Mouse (Mus musculus) midbrain, embryonic 11.5 days (tissue): ENCODE measurements around the gene Wdfy2. TPM values are rescaled to one million over a fixed set of nuclear protein-coding genes. Genes with fewer than 3 reads are reported as not detected.
"Not testable (repeated sequence)": the region's sequence is repeated elsewhere in the genome, so short reads cannot be mapped to it uniquely, and the experiment has no call there.

Experiments used
- ATAC-seq: fragments of 200-750 bp; cut with Nextera tagmentation; 2 replicates; pipeline ENCODE4 v1.8.0; 2017; ENCODE audit warnings: moderate TSS enrichment, moderate library complexity; ENCODE audit not compliant: low FRiP score
- DNase-seq: peaks from one replicate; pipeline ENCODE4 v3.0.0; 2015; ENCODE audit warnings: low spot score; ENCODE audit errors: missing footprints
- H3K27ac ChIP-seq: fragments of 300-500 bp; sonication (generic); 2 replicates; pipeline ENCODE4 v1.5.1; 2014; ENCODE audit warnings: low read depth, low read length
- H3K27me3 ChIP-seq: fragments of 300-500 bp; sonication (generic); 2 replicates; pipeline ENCODE4 v1.6.1; 2014; ENCODE audit warnings: mild to moderate bottlenecking, low read length, moderate library complexity, mixed read lengths; ENCODE audit not compliant: control insufficient read depth, insufficient read depth
- H3K36me3 ChIP-seq: fragments of 300-500 bp; sonication (generic); 2 replicates; pipeline ENCODE4 v1.6.1; 2014; ENCODE audit warnings: mild to moderate bottlenecking, low read length, moderate library complexity, mixed read lengths; ENCODE audit not compliant: control insufficient read depth, insufficient read depth
- H3K4me1 ChIP-seq: fragments of 300-500 bp; sonication (generic); 2 replicates; pipeline ENCODE4 v1.6.1; 2014; ENCODE audit warnings: low read length; ENCODE audit not compliant: control insufficient read depth, insufficient read depth
- H3K4me2 ChIP-seq: fragments of 300-500 bp; sonication (generic); 2 replicates; pipeline ENCODE4 v1.6.1; 2014; ENCODE audit warnings: mild to moderate bottlenecking, moderate library complexity
- H3K4me3 ChIP-seq: fragments of 300-500 bp; sonication (generic); 2 replicates; pipeline ENCODE4 v1.5.1; 2014; ENCODE audit warnings: low read depth, low read length
- H3K9ac ChIP-seq: fragments of 300-500 bp; sonication (generic); 2 replicates; pipeline ENCODE4 v1.6.1; 2014; ENCODE audit warnings: low read length
- H3K9me3 ChIP-seq: fragments of 300-500 bp; sonication (generic); 2 replicates; pipeline ENCODE4 v1.6.1; 2016; ENCODE audit warnings: low read length; ENCODE audit not compliant: control insufficient read depth
- WGBS: fragments of 180-500 bp; shearing (Covaris S2); extraction: QIAGEN DNeasy Blood & Tissue Kit; methylation state at CpG from one replicate; pipeline ENCODE4 v1.1.7; 2014; 5-methylcytosine and 5-hydroxymethylcytosine counted together
- polyA plus RNA-seq: library from polyadenylated mRNA; unstranded; fragments of >200 nt; fragmentation: Nextera tagmentation; extraction: Ambion mirVana; gene quantifications from 2 replicates; pipeline ENCODE4 v1.2.1, GENCODE M21; 2014

Gene Wdfy2
- polyA plus RNA-seq, 1 experiment from 2014 or later, result 15.9 TPM

DNA sequence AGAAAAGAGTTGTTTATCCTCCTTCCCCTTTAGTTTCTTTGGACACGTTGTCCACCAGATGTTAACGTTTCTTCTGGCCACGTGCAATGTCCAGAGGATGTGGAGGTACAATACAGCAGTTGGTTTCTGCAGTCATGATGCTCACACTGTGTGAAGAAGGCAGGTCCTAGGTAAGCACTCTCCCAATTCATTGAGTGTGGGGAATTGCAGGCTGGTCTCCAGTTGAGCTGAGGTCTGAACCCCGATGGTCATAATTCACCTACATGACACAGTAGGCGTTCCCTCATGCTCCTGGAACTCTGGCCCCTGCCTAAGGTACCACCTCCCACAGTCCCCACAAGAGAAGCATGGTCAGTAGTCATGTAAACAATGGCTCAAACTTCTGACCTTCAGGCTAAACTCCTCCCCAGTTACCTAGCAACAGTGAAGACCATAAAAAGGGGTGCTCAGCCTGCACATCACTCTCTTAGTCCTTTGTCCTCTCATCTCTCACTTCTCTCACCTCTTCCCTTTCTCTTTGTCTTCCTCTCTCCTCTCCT, 56.2 kb downstream of the Wdfy2 start:
- H3K4me1 ChIP-seq, H3K9me3 ChIP-seq, H3K9ac ChIP-seq, H3K27me3 ChIP-seq, H3K4me3 ChIP-seq, H3K27ac ChIP-seq, H3K36me3 ChIP-seq, ATAC-seq, H3K4me2 ChIP-seq: not testable (repeated sequence)
- peak; percentile 33 for DNase-seq
- WGBS, result 93% methylated on average over 5 of the region's 5 CpGs

DNA sequence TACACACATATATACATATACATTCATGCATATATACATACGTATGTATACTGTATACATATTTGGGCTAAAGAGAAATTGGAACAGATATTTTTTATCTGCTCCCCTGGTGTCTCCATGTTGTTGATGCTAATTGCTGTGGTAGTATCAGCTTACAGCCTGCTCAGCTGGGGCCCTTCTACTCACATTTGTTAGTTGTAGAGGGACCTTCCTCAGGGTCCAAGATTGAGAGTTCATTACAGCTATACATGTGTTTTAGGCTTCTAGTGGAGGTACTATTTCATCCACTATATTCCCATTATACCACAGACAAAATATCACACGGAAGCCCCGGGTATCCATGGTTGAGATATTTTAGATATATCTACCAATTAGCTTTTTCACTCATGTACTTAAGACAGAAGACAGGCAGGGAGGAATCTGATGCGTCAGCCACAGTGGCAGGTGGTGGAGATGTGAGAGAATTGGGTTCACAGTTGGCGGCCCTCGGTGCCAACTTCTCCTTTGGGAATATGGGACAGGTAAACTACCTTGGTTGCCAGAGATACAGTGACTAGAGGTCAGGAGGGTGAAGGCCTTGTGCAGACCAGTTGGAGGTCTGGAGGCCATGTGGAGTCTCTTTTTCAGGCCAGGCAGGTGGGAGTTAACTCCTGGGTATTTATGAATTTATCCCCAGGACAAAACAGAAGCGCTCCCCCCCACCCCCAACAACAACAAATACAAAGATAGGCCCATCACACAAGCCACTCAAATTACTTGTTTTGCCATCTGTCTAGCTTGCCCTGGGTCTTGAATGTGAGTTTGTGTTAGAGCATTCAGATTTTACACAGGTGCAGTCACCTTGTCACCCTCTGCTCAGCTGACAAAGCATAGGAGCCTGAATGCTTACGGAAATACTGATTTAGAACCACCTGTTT, 57.7 kb downstream of the Wdfy2 start:
- H3K4me3 ChIP-seq, result no peak overlapping the region
- H3K36me3 ChIP-seq, result no peaks in the 10 kb centered on the region
- H3K27me3 ChIP-seq, result no peaks in the 10 kb centered on the region
- no peak overlapping the region for H3K9ac ChIP-seq
- DNase-seq, result peak; percentile 12
- H3K4me2 ChIP-seq, result no peak overlapping the region
- ATAC-seq, result no peak
- WGBS, result 90% methylated on average over 8 of the region's 8 CpGs
- H3K27ac ChIP-seq, result no peak overlapping the region
- H3K4me1 ChIP-seq, result no peaks in the 10 kb centered on the region
- H3K9me3 ChIP-seq, result no peaks in the 10 kb centered on the region

DNA sequence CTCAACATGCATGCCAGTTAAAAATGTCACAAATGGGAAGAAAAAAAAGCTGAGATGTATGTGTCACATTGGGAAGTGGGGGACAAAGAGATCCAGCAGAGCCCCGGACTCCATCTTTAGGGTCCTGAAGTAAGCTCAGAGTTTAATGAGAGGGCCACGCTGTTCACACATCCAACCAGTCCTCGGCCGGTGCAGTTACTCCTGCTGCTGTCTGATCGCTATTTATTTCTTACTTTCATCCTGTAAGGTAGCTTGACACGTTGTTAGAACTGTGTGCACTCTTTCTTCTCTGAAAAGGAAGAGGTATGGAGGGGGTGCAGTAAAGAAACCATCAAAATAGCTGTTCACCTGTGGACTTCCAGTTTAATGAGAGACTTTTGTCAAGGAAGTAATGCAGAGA, 60.6 kb downstream of the Wdfy2 start:
- no peak overlapping the region for H3K4me3 ChIP-seq
- H3K9me3 ChIP-seq, result no peaks in the 10 kb centered on the region
- no peak for ATAC-seq
- WGBS, result 85% methylated on average over 6 of the region's 6 CpGs
- no peak overlapping the region for H3K27ac ChIP-seq
- no peak for DNase-seq
- H3K27me3 ChIP-seq, result no peaks in the 10 kb centered on the region
- H3K4me2 ChIP-seq, result no peak overlapping the region
- H3K36me3 ChIP-seq, result no peaks in the 10 kb centered on the region
- no peaks in the 10 kb centered on the region for H3K4me1 ChIP-seq
- no peak overlapping the region for H3K9ac ChIP-seq

DNA sequence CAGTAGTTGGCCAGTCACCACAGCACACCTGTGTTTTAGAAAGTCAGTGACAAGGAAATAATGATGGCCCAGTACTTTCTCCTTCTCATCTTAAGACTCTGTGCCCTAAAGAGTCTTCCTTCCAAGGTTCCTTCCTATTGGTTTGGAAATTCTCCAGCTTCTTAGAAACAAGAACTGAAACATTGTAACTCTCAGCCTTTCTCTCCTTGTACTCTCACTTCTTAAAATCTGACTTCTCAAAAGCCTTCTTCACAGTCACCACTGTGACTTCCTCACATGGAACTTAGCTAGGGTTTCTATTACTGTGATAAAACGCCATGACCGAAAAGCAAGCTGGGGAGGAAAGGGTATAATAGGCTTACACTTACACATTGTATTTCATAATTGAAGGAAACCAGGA, 70.4 kb downstream of the Wdfy2 start:
- Histone ChIP-seq H3K9ac (no peak overlapping the region), H3K27ac (no peak overlapping the region), H3K4me2 (no peak overlapping the region), H3K4me3 (no peak overlapping the region), H3K9me3 (no peaks in the 10 kb centered on the region), H3K36me3 (no peaks in the 10 kb centered on the region), H3K4me1 (no peaks in the 10 kb centered on the region), H3K27me3 (no peaks in the 10 kb centered on the region)
- 95% methylated on average over 2 of the region's 2 CpGs for WGBS
- DNase-seq (no peak), ATAC-seq (no peak)

DNA sequence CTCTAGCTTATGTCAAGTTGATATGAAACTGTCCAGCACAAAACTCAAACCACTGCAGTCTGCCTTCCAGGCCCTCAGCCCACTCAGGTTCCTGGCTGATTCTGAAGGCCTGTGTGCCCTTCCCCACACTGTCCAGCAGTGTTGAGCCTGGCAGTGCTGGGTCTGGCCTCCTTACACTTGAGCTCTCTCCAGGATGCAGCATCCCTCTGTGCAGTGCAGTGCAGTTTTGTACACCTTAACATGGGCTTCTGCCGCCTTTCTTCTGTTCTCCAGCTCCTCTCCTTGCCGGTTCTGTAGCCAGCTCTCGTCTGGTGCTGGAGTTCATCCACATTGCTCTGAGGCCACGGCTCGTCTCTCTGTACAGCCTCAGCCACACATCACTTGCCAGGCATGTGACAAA, 71.1 kb downstream of the Wdfy2 start:
- no peak overlapping the region for H3K27ac ChIP-seq
- no peaks in the 10 kb centered on the region for H3K9me3 ChIP-seq
- no peaks in the 10 kb centered on the region for H3K27me3 ChIP-seq
- DNase-seq (no peak), ATAC-seq (no peak)
- H3K4me2 ChIP-seq, result no peak overlapping the region
- H3K4me1 ChIP-seq, result no peaks in the 10 kb centered on the region
- H3K36me3 ChIP-seq, result no peaks in the 10 kb centered on the region
- 91% methylated on average over 5 of the region's 5 CpGs for WGBS
- no peak overlapping the region for H3K4me3 ChIP-seq
- H3K9ac ChIP-seq, result no peak overlapping the region

DNA sequence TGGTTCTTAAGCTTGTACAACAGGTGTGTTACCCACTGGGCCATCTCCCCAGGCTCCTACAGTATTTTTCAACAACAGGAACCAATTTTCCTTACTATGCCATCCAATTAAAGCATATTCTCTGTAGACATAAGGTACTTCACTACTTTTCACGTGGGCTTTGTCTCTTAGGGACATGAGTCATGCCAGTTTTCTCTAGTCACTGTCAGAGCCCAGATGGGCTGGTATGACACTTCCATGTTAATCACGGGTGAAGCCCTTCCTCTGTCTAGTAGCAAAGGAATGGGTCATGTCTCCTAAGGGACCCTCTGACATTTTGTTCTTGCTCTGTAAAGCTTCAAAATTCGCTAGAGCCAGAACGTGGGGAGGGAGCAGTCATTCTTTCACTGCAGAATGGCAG, 73.4 kb downstream of the Wdfy2 start:
- no peak for DNase-seq
- Histone ChIP-seq H3K4me2 (no peak overlapping the region), H3K4me1 (no peaks in the 10 kb centered on the region), H3K36me3 (no peaks in the 10 kb centered on the region), H3K9ac (no peak overlapping the region), H3K27ac (no peak overlapping the region), H3K9me3 (no peaks in the 10 kb centered on the region), H3K27me3 (no peaks in the 10 kb centered on the region), H3K4me3 (no peak overlapping the region)
- WGBS, result 81% methylated on average over 4 of the region's 4 CpGs
- no peak for ATAC-seq

DNA sequence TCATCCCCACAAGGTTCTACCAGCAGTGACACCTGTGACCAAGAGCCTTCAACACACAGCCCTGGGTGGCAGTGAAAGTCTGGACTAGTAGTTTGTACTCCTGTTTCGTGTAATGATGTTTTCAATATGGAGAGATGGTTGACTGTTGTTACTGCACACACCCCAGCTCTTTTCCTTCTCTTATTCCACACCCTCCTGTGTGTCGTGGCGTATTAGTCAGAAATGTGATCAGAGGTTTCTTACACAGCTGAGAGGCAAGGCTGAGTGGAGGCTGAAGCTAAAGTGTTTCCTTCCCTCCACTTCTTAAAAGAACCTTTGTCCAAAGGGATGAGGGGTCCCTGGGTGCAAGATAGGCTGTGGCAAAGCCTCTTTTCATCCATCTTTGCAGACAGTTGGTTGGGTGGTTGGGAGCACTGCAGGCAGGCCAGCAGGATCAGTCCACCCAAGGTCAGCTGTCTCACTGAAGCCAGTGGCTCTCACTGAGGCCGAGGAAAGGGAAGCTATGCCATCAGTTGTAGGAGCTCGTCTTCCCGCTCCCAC, 77.7 kb downstream of the Wdfy2 start:
- Histone ChIP-seq H3K4me2 (no peak overlapping the region), H3K9me3 (no peaks in the 10 kb centered on the region), H3K27me3 (no peaks in the 10 kb centered on the region), H3K36me3 (no peaks in the 10 kb centered on the region), H3K9ac (no peak overlapping the region), H3K4me1 (no peaks in the 10 kb centered on the region), H3K4me3 (no peak overlapping the region), H3K27ac (no peak overlapping the region)
- ATAC-seq (no peak), DNase-seq (no peak)
- WGBS, result 88% methylated on average over 6 of the region's 6 CpGs

DNA sequence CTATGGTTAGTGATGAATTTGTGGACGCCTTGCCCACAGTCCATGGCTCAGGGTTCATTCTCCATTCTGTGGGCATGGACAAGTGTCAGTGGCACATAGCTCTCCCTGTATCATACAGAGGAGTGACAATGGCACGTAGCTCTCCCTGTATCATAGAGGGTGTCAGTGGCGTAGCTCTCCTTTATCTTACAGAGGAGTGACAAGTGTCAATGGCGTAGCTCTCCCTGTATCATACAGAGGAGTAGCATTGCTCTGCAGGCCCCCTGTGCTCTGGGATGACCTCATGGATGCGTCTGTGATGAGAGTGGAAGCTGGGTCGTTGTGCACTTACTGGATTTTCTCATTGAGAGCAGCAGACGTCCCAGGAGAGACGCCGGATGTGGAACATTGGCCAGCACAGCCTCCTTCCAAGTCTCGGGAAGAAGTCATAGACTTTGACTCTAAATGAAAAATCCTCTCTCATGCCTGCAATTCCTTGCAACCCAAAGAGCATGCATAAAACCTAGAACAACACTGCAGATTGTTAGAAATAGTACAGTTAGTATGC, 79.1 kb downstream of the Wdfy2 start:
- Histone ChIP-seq H3K4me2 (no peak overlapping the region), H3K27ac (no peak overlapping the region), H3K4me1 (no peaks in the 10 kb centered on the region), H3K4me3 (no peak overlapping the region), H3K9ac (no peak overlapping the region), H3K36me3 (no peaks in the 10 kb centered on the region), H3K27me3 (no peaks in the 10 kb centered on the region), H3K9me3 (no peaks in the 10 kb centered on the region)
- DNase-seq (no peak), ATAC-seq (no peak)
- WGBS, result 91% methylated on average over 10 of the region's 10 CpGs

DNA sequence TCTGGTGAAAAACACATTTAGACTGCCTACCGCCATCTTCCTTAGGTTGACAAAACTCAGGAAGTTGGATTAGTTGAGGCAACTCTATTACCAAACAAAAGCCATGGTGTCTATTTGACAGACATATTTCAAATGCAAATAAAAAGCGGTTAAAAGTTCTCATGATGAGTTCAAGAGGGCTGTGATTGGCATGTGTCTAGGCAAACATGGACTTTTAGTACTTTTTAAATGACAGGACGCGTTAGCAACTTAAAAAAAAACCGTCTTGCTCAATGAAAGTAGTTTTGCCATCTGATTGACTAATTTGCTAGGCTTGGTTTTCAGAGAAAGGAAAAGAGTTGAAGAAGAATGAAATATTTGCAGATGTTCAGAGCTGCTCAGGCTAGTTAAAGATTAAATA, 83.9 kb downstream of the Wdfy2 start:
- DNase-seq, result no peak
- 89% methylated on average over 5 of the region's 5 CpGs for WGBS
- no peaks in the 10 kb centered on the region for H3K4me1 ChIP-seq
- no peak overlapping the region for H3K4me3 ChIP-seq
- ATAC-seq, result no peak
- no peak overlapping the region for H3K4me2 ChIP-seq
- no peak overlapping the region for H3K27ac ChIP-seq
- no peaks in the 10 kb centered on the region for H3K36me3 ChIP-seq
- no peak overlapping the region for H3K9ac ChIP-seq
- no peaks in the 10 kb centered on the region for H3K27me3 ChIP-seq
- H3K9me3 ChIP-seq, result no peaks in the 10 kb centered on the region
